Mouse (Mus musculus): ENCODE measurements around the gene Cmtm4.

GRCm38 (mm10) chr8:104408328-104409110, 12.9 kb upstream of the Cmtm4 start:
- TF ChIP-seq POLR2A (IDR thresholded peaks at IDR 0.05; ENCODE audit: insufficient read depth, low read length) = no peak
- TF ChIP-seq EP300 (IDR thresholded peaks at IDR 0.05; ENCODE audit: insufficient read depth, low read depth, low read length) = no peak
